Mouse (Mus musculus): ENCODE measurements at regions not wholly inside any gene's neighbourhood (a gene's known extent, or its start where the extent isn't known, plus 50 kb on each side); places are given as distances from the start of the nearest gene placed in this dataset.

DNA sequence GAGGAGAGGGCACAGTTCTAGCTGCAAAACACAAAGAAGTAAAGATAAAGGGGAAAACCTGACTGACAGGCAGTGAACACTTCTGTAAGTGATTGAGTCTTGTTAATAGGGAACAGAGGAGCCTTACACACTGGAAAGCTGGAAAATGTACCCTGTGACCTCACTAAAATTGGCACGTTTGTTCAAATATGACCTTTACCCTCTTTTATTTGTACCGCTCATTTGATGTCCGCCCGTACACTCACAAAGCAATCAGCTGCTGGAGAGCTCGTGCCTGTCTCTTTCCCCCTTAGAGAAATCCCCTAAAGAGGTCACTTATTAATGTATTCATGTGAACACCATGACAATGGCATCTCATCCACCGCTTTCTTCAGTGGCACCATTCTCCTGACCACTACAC, 819.4 kb downstream of the Defb40 start:
- no peaks in the 10 kb centered on the region for H3K27me3 ChIP-seq (ENCODE audit: insufficient read depth, low read length)
- no peak for TF ChIP-seq CTCF (IDR thresholded peaks at IDR 0.05; ENCODE audit: low read depth)
- WGBS: 24% methylated on average over 6 of the region's 6 CpGs
- ATAC-seq (ENCODE audit: insufficient read depth): no peak
- H3K36me3 ChIP-seq (ENCODE audit: insufficient read depth): no peaks in the 10 kb centered on the region
- no peaks in the 10 kb centered on the region for H3K9me3 ChIP-seq (ENCODE audit: low read depth, low read length)
- no peak overlapping the region for H3K9ac ChIP-seq
- H3K4me3 ChIP-seq (ENCODE audit: low read depth, low read length): no peak overlapping the region
- no peak overlapping the region for H3K27ac ChIP-seq (ENCODE audit: low read depth)
- H3K4me1 ChIP-seq (ENCODE audit: insufficient read depth): no peaks in the 10 kb centered on the region
- DNase-seq: no peak
- H3K4me2 ChIP-seq: no peak overlapping the region

DNA sequence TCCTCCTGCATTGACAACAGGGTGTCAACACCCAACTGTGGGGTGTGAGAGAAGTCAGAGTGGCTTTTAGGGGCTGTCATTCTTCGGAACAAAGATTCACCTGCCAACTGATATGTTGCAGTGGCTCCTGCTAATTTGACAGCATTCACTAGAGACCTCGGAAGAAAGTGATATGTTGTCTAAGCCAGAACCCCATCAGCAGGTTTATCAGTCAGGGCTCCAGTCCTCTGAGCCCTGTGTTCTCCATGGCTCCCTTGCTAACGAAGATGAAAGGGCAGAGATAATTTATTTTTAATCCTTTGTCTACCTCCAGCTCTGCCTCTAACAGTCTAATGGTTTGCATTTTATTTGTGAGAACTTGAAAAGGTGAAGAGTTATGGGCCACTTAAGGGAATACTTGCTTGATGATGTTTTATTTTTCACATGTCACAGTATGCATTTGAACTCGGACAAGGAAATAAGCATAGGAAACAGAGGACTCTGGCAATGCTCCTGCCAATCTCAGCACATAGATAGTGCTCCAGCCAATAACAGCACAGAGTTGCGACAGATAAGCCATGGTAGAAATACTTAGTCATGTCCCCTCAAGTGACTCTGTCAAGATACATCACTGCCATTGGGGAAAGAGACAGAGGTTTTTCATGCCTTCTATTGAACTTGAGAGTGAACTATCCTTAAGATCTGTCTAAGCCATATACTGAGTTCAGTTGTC, 862.6 kb downstream of the Defb40 start:
- ATAC-seq (ENCODE audit: insufficient read depth): no peak
- Histone ChIP-seq H3K4me1 (ENCODE audit: insufficient read depth) (no peaks in the 10 kb centered on the region), H3K36me3 (ENCODE audit: insufficient read depth) (no peaks in the 10 kb centered on the region), H3K4me3 (ENCODE audit: low read depth, low read length) (no peak overlapping the region), H3K9me3 (ENCODE audit: low read depth, low read length) (no peaks in the 10 kb centered on the region), H3K9ac (no peak overlapping the region), H3K27ac (ENCODE audit: low read depth) (no peak overlapping the region), H3K27me3 (ENCODE audit: insufficient read depth, low read length) (no peaks in the 10 kb centered on the region), H3K4me2 (no peak overlapping the region)
- no peak for TF ChIP-seq CTCF (IDR thresholded peaks at IDR 0.05; ENCODE audit: low read depth)
- DNase-seq: no peak
- WGBS: 51% methylated on average over 5 of the region's 5 CpGs

DNA sequence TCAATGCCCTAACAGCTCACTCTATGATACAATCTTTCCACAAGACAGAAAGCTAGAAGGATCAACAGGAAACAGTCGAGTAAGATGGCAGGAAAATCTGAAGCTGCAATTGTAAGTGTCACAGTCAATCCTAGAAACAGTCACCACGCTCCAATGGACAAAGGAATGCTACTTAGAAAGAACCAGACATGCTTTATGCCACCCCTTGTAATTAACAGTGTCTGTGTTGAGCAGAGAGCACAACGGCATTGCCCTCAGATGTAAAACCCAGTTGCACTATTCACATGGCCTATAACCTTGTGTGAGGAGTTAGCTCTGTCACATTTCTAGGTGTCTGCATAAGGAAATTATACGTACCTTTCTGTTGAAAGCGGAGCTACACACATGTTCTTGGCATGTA, 864.8 kb downstream of the Defb40 start:
- 71% methylated on average over 5 of the region's 5 CpGs for WGBS
- H3K27ac ChIP-seq (ENCODE audit: low read depth): no peak overlapping the region
- H3K27me3 ChIP-seq (ENCODE audit: insufficient read depth, low read length): no peaks in the 10 kb centered on the region
- no peak overlapping the region for H3K4me2 ChIP-seq
- H3K9me3 ChIP-seq (ENCODE audit: low read depth, low read length): no peaks in the 10 kb centered on the region
- H3K36me3 ChIP-seq (ENCODE audit: insufficient read depth): no peaks in the 10 kb centered on the region
- DNase-seq (no peak), ATAC-seq (ENCODE audit: insufficient read depth) (no peak)
- TF ChIP-seq CTCF (IDR thresholded peaks at IDR 0.05; ENCODE audit: low read depth): no peak
- H3K4me3 ChIP-seq (ENCODE audit: low read depth, low read length): no peak overlapping the region
- H3K9ac ChIP-seq: no peak overlapping the region
- H3K4me1 ChIP-seq (ENCODE audit: insufficient read depth): no peaks in the 10 kb centered on the region

DNA sequence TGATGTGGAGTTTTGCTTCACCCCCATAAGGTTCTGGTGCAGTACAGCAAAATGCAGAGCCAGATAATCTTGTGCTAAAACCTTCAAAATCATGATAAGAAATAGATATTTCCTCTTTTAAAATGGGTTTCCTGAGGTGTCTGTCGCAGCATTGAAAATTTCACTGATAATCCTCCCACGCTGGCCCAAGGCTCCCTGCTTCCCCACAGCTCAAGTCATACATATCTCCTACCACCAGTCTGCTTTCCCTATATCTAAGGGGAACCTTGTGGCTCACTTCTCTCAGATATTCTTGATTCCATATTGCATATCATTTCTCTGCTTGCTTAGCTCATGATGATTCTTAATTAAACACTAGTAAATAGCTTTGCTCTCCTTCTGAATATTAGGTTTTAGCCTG, 868.6 kb downstream of the Defb40 start:
- Histone ChIP-seq H3K9ac (no peak overlapping the region), H3K4me3 (ENCODE audit: low read depth, low read length) (no peak overlapping the region), H3K4me1 (ENCODE audit: insufficient read depth) (no peaks in the 10 kb centered on the region), H3K36me3 (ENCODE audit: insufficient read depth) (no peaks in the 10 kb centered on the region), H3K27me3 (ENCODE audit: insufficient read depth, low read length) (no peaks in the 10 kb centered on the region), H3K4me2 (no peak overlapping the region), H3K27ac (ENCODE audit: low read depth) (no peak overlapping the region), H3K9me3 (ENCODE audit: low read depth, low read length) (no peaks in the 10 kb centered on the region)
- DNase-seq (no peak), ATAC-seq (ENCODE audit: insufficient read depth) (no peak)
- no peak for TF ChIP-seq CTCF (IDR thresholded peaks at IDR 0.05; ENCODE audit: low read depth)
- 72% methylated on average over 2 of the region's 2 CpGs for WGBS

DNA sequence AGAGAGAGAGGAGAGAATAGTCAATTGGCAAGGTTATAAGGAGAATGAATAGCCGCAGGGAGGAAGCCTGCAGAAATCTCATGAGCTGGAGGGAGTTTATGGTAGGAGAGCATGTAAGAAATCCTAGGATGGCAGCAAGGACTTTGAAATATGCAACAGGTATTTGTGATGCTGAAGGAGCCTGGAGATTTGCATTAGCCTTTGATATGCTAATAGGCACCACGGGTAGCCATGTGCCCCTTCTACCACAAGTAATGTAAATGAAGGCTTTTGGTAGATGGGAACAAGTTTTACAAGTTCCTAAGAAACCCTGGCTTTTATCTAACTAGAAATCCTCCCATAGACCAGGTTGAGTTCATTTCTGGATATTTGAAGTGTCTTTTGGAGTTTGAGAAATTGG, 871.2 kb downstream of the Defb40 start:
- no peak for ATAC-seq (ENCODE audit: insufficient read depth)
- DNase-seq: no peak
- Histone ChIP-seq H3K36me3 (ENCODE audit: insufficient read depth) (no peaks in the 10 kb centered on the region), H3K9ac (no peak overlapping the region), H3K27ac (ENCODE audit: low read depth) (no peak overlapping the region), H3K4me1 (ENCODE audit: insufficient read depth) (no peaks in the 10 kb centered on the region), H3K9me3 (ENCODE audit: low read depth, low read length) (no peaks in the 10 kb centered on the region), H3K4me2 (no peak overlapping the region), H3K4me3 (ENCODE audit: low read depth, low read length) (no peak overlapping the region), H3K27me3 (ENCODE audit: insufficient read depth, low read length) (no peaks in the 10 kb centered on the region)
- no peak for TF ChIP-seq CTCF (IDR thresholded peaks at IDR 0.05; ENCODE audit: low read depth)
- 54% methylated on average over 2 of the region's 2 CpGs for WGBS

DNA sequence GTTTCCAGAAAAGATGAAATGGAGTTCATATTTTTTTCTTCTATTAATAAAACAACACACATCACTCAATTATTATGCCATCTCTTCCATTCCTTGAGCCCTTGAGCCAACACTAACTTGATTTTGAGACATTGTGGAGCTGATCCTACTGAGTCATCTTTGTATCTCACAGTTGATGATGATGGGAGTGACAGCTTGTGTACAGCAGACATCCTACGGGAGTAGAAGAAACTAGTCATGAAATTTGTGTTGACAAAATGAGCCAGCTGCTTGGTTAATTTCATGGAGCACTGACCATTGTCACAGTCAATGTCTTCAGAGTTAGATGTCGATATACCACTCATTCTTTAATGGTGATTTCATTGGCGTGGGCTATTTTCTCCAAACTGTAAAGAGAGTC, 912.6 kb downstream of the Defb40 start:
- 48% methylated on average over 3 of the region's 3 CpGs for WGBS
- no peaks in the 10 kb centered on the region for H3K4me1 ChIP-seq (ENCODE audit: insufficient read depth)
- H3K9me3 ChIP-seq (ENCODE audit: low read depth, low read length): no peaks in the 10 kb centered on the region
- ATAC-seq (ENCODE audit: insufficient read depth) (peak; percentile 60; the same call in 1 of the 2 replicates), DNase-seq (peak; percentile 63)
- H3K4me3 ChIP-seq (ENCODE audit: low read depth, low read length): no peak overlapping the region
- H3K4me2 ChIP-seq: no peak overlapping the region
- H3K36me3 ChIP-seq (ENCODE audit: insufficient read depth): no peaks in the 10 kb centered on the region
- no peak overlapping the region for H3K9ac ChIP-seq
- no peaks in the 10 kb centered on the region for H3K27me3 ChIP-seq (ENCODE audit: insufficient read depth, low read length)
- TF ChIP-seq CTCF (IDR thresholded peaks at IDR 0.05; ENCODE audit: low read depth): no peak
- H3K27ac ChIP-seq (ENCODE audit: low read depth): no peak overlapping the region

DNA sequence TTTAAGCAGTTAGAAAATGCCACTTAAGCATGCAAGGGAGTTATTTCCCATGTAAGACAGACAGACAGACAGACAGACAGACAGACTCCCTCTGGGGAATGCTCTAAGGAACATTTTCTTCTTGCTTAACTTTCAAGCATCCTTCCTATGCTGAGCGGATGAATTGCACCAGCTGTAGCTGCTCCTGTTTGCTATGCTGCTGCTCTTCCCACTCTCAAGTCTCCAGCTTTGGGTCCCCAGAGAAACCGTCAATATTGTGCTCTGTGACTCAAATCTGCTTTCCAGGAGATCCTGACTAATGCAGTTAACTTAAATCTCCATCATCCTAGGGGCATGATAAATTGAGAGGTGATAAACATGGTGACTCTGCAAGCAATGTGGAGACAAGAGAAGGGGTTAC, 918.5 kb downstream of the Defb40 start:
- Histone ChIP-seq H3K4me1 (ENCODE audit: insufficient read depth) (no peaks in the 10 kb centered on the region), H3K4me2 (no peak overlapping the region), H3K36me3 (ENCODE audit: insufficient read depth) (no peaks in the 10 kb centered on the region), H3K9ac (no peak overlapping the region), H3K9me3 (ENCODE audit: low read depth, low read length) (no peaks in the 10 kb centered on the region), H3K27me3 (ENCODE audit: insufficient read depth, low read length) (no peaks in the 10 kb centered on the region), H3K4me3 (ENCODE audit: low read depth, low read length) (no peak overlapping the region), H3K27ac (ENCODE audit: low read depth) (no peak overlapping the region)
- DNase-seq: no peak
- no peak for ATAC-seq (ENCODE audit: insufficient read depth)
- WGBS: 82% methylated on average over 2 of the region's 2 CpGs
- TF ChIP-seq CTCF (IDR thresholded peaks at IDR 0.05; ENCODE audit: low read depth): no peak
